Mouse (Mus musculus) liver, embryonic 15.5 days (tissue): Measurements from ENCODE around the gene Eef1akmt1. TPM values are rescaled to one million over a fixed set of nuclear protein-coding genes. Genes with fewer than 3 reads are reported as not detected.

Experiments
- ATAC-seq: fragments of 200-750 bp; cut with Nextera tagmentation; 2 replicates; pipeline ENCODE4 v1.8.0; 2017; ENCODE audit warnings: moderate number of reproducible peaks, mild to moderate bottlenecking, moderate library complexity; ENCODE audit not compliant: insufficient read depth
- H3K27ac ChIP-seq: fragments of 300-500 bp; sonication (generic); replicated peaks from 2 replicates; pipeline ENCODE4 v1.5.1; 2015; ENCODE audit warnings: mild to moderate bottlenecking, inconsistent platforms
- H3K27me3 ChIP-seq: fragments of 300-500 bp; sonication (generic); 2 replicates; pipeline ENCODE4 v1.6.1; 2015; ENCODE audit warnings: mild to moderate bottlenecking, inconsistent platforms
- H3K36me3 ChIP-seq: fragments of 300-500 bp; sonication (generic); replicated peaks from 2 replicates; pipeline ENCODE4 v1.6.1; 2015; ENCODE audit warnings: moderate library complexity, mild to moderate bottlenecking, inconsistent platforms
- H3K4me1 ChIP-seq: fragments of 300-500 bp; sonication (generic); replicated peaks from 2 replicates; pipeline ENCODE4 v1.6.1; 2015; ENCODE audit warnings: inconsistent platforms
- H3K4me2 ChIP-seq: fragments of 300-500 bp; sonication (generic); 2 replicates; pipeline ENCODE4 v1.6.1; 2015; ENCODE audit warnings: moderate library complexity, mild to moderate bottlenecking, inconsistent platforms
- H3K4me3 ChIP-seq: fragments of 300-500 bp; sonication (generic); replicated peaks from 2 replicates; pipeline ENCODE4 v1.5.1; 2015; ENCODE audit warnings: mild to moderate bottlenecking, inconsistent platforms
- H3K9ac ChIP-seq: fragments of 300-500 bp; sonication (generic); 2 replicates; pipeline ENCODE4 v1.6.1; 2015; ENCODE audit warnings: moderate library complexity, mild to moderate bottlenecking, inconsistent platforms
- H3K9me3 ChIP-seq: fragments of 300-500 bp; sonication (generic); replicated peaks from 2 replicates; pipeline ENCODE4 v1.6.1; 2016; ENCODE audit warnings: inconsistent platforms
- WGBS: fragments of 180-500 bp; shearing (Covaris S2); methylation state at CpG from one replicate; pipeline ENCODE4 v1.1.7; 2015; ENCODE audit warnings: mixed read lengths; ENCODE audit not compliant: insufficient replicate concordance; 5-methylcytosine and 5-hydroxymethylcytosine counted together
- polyA plus RNA-seq: library from polyadenylated mRNA; unstranded; fragments of >200 nt; fragmentation: Nextera tagmentation; extraction: Ambion mirVana; gene quantifications from 2 replicates; pipeline ENCODE4 v1.2.1, GENCODE M21; 2015

The Eef1akmt1 gene
- polyA plus RNA-seq, 1 experiment from 2014 or later, result 30.3 TPM

GRCm38 (mm10) chr14:57546131-57546530 lies 25.3 kb downstream of the Eef1akmt1 start:
- WGBS, result 47% methylated on average over 8 of the region's 8 CpGs
- Histone ChIP-seq H3K27ac (no peak overlapping the region), H3K36me3 (peaks cover 11% of the 10 kb centered on the region; the same call in 1 of the 2 replicates), H3K27me3 (no peaks in the 10 kb centered on the region), H3K4me1 (0 out of 2 replicates have a peak, but pooled peaks cover 12% of the 10 kb centered on the region), H3K9me3 (no peaks in the 10 kb centered on the region), H3K4me3 (no peak overlapping the region), H3K4me2 (no peak overlapping the region), H3K9ac (no peak overlapping the region)
- no peak for ATAC-seq

- Histone ChIP-seq H3K4me1 (0 out of 2 replicates have a peak, but pooled peaks cover 12% of the 10 kb centered on the region), H3K27me3 (no peaks in the 10 kb centered on the region), H3K9ac (no peak overlapping the region), H3K4me2 (no peak overlapping the region), H3K27ac (no peak overlapping the region), H3K4me3 (no peak overlapping the region), H3K9me3 (no peaks in the 10 kb centered on the region), H3K36me3 (peaks cover 11% of the 10 kb centered on the region; the same call in 1 of the 2 replicates)
- 74% methylated on average over 17 of the region's 17 CpGs for WGBS
- no peak for ATAC-seq
Observed at GRCm38 (mm10) chr14:57545526-57545925, 25.9 kb downstream of the Eef1akmt1 start.

- Histone ChIP-seq H3K27ac (no peak overlapping the region), H3K4me2 (no peak overlapping the region)
Observed at GRCm38 (mm10) chr14:57543420-57544039, 27.9 kb downstream of the Eef1akmt1 start.

GRCm38 (mm10) chr14:57542231-57542630 lies 29.2 kb downstream of the Eef1akmt1 start:
- no peaks in the 10 kb centered on the region for H3K36me3 ChIP-seq
- H3K27me3 ChIP-seq, result no peaks in the 10 kb centered on the region
- H3K4me1 ChIP-seq, result 0 out of 2 replicates have a peak, but pooled peaks cover 10% of the 10 kb centered on the region
- no peak overlapping the region for H3K27ac ChIP-seq
- ATAC-seq, result no peak
- H3K9ac ChIP-seq, result no peak overlapping the region
- H3K9me3 ChIP-seq, result no peaks in the 10 kb centered on the region
- 64% methylated on average over 34 of the region's 34 CpGs for WGBS
- H3K4me3 ChIP-seq, result no peak overlapping the region
- H3K4me2 ChIP-seq, result peak overlapping the region; percentile 36

More at GRCm38 (mm10) chr14:57543420-57544039, 27.9 kb downstream of the Eef1akmt1 start:
- H3K4me3 ChIP-seq, result no peak overlapping the region
- H3K9me3 ChIP-seq, result no peaks in the 10 kb centered on the region
- no peaks in the 10 kb centered on the region for H3K36me3 ChIP-seq
- no peak for ATAC-seq
- 0 out of 2 replicates have a peak, but pooled peaks cover 12% of the 10 kb centered on the region for H3K4me1 ChIP-seq
- H3K9ac ChIP-seq, result no peak overlapping the region
- no peaks in the 10 kb centered on the region for H3K27me3 ChIP-seq
- 51% methylated on average over 13 of the region's 13 CpGs for WGBS

- Histone ChIP-seq H3K4me1 (no peaks in the 10 kb centered on the region), H3K4me2 (no peak overlapping the region), H3K27ac (no peak overlapping the region), H3K27me3 (no peaks in the 10 kb centered on the region), H3K9me3 (no peaks in the 10 kb centered on the region), H3K9ac (no peak overlapping the region), H3K36me3 (no peaks in the 10 kb centered on the region), H3K4me3 (no peak overlapping the region)
- 62% methylated on average over 11 of the region's 11 CpGs for WGBS
- ATAC-seq, result no peak
Observed at GRCm38 (mm10) chr14:57540683-57541082, 30.7 kb downstream of the Eef1akmt1 start.

- no peak overlapping the region for H3K4me3 ChIP-seq
- no peaks in the 10 kb centered on the region for H3K36me3 ChIP-seq
- 29% methylated on average over 16 of the region's 16 CpGs for WGBS
- no peak for ATAC-seq
- H3K4me1 ChIP-seq, result no peaks in the 10 kb centered on the region
- no peak overlapping the region for H3K27ac ChIP-seq
- peak overlapping the region; percentile 29 for H3K4me2 ChIP-seq
- H3K9ac ChIP-seq, result no peak overlapping the region
- H3K9me3 ChIP-seq, result no peaks in the 10 kb centered on the region
- peaks cover 10% of the 10 kb centered on the region; the same call in 1 of the 2 replicates for H3K27me3 ChIP-seq
Observed at GRCm38 (mm10) chr14:57537261-57538015, 34.0 kb downstream of the Eef1akmt1 start.

- Histone ChIP-seq H3K9ac (no peak overlapping the region), H3K9me3 (no peaks in the 10 kb centered on the region), H3K27ac (no peak overlapping the region), H3K27me3 (peaks cover 10% of the 10 kb centered on the region; the same call in 1 of the 2 replicates), H3K4me2 (no peak overlapping the region), H3K4me3 (no peak overlapping the region), H3K36me3 (no peaks in the 10 kb centered on the region), H3K4me1 (no peaks in the 10 kb centered on the region)
- 58% methylated on average over 9 of the region's 9 CpGs for WGBS
- ATAC-seq, result no peak
Observed at GRCm38 (mm10) chr14:57536820-57537219, 34.6 kb downstream of the Eef1akmt1 start.

- Histone ChIP-seq H3K36me3 (no peaks in the 10 kb centered on the region), H3K27ac (no peak overlapping the region), H3K27me3 (peaks cover 10% of the 10 kb centered on the region; the same call in 1 of the 2 replicates), H3K4me1 (no peaks in the 10 kb centered on the region), H3K9ac (no peak overlapping the region), H3K4me3 (no peak overlapping the region), H3K9me3 (no peaks in the 10 kb centered on the region), H3K4me2 (no peak overlapping the region)
- no peak for ATAC-seq
- WGBS, result 56% methylated on average over 6 of the region's 6 CpGs
Observed at GRCm38 (mm10) chr14:57535646-57536045, 35.8 kb downstream of the Eef1akmt1 start.

- WGBS, result 40% methylated on average over 8 of the region's 8 CpGs
- Histone ChIP-seq H3K27ac (no peak overlapping the region), H3K9ac (no peak overlapping the region), H3K4me2 (no peak overlapping the region), H3K36me3 (no peaks in the 10 kb centered on the region), H3K4me3 (no peak overlapping the region), H3K4me1 (no peaks in the 10 kb centered on the region), H3K9me3 (no peaks in the 10 kb centered on the region), H3K27me3 (peaks cover 10% of the 10 kb centered on the region; the same call in 1 of the 2 replicates)
- ATAC-seq, result no peak
Observed at GRCm38 (mm10) chr14:57534961-57535360, 36.5 kb downstream of the Eef1akmt1 start.

- ATAC-seq, result no peak
- 0 out of 2 replicates have a peak, but pooled peaks cover 3% of the 10 kb centered on the region for H3K4me1 ChIP-seq
- H3K4me3 ChIP-seq, result no peak overlapping the region
- no peak overlapping the region for H3K4me2 ChIP-seq
- H3K27ac ChIP-seq, result no peak overlapping the region
- no peaks in the 10 kb centered on the region for H3K36me3 ChIP-seq
- no peaks in the 10 kb centered on the region for H3K9me3 ChIP-seq
- H3K9ac ChIP-seq, result no peak overlapping the region
- 35% methylated on average over 5 of the region's 5 CpGs for WGBS
- peaks cover 10% of the 10 kb centered on the region; the same call in 1 of the 2 replicates for H3K27me3 ChIP-seq
Observed at GRCm38 (mm10) chr14:57534346-57534745, 37.1 kb downstream of the Eef1akmt1 start.

GRCm38 (mm10) chr14:57533841-57534240 lies 37.6 kb downstream of the Eef1akmt1 start:
- 49% methylated on average over 11 of the region's 11 CpGs for WGBS
- no peak overlapping the region for H3K27ac ChIP-seq

More at GRCm38 (mm10) chr14:57533841-57534240, 37.6 kb downstream of the Eef1akmt1 start:
- Histone ChIP-seq H3K4me1 (0 out of 2 replicates have a peak, but pooled peaks cover 3% of the 10 kb centered on the region), H3K36me3 (no peaks in the 10 kb centered on the region), H3K27me3 (peaks cover 10% of the 10 kb centered on the region; the same call in 1 of the 2 replicates), H3K4me2 (no peak overlapping the region), H3K4me3 (no peak overlapping the region), H3K9me3 (no peaks in the 10 kb centered on the region), H3K9ac (no peak overlapping the region)
- no peak for ATAC-seq
